Mouse (Mus musculus) layer of hippocampus, adult 9-10 months (tissue): Measurements from ENCODE around the gene Sh2d4b.

Source experiments
- DNase-seq: peaks from one replicate; pipeline ENCODE4 v3.0.0; 2022; ENCODE audit warnings: low spot score

Sh2d4b gene

GRCm38 (mm10) chr14:40893196-40893595 lies at the start of gene Sh2d4b:
TSS of gene Sh2d4b (minus strand) at chr14:40893266.
- DNase-seq = no peak

GRCm38 (mm10) chr14:40942429-40942828 lies 49.4 kb upstream of the Sh2d4b start:
- DNase-seq = no peak

- DNase-seq = no peak
These were observed 45.4 kb upstream of the Sh2d4b start for GRCm38 (mm10) chr14:40938380-40938987.

GRCm38 (mm10) chr14:40937052-40937451 lies 44.0 kb upstream of the Sh2d4b start:
- DNase-seq = no peak

GRCm38 (mm10) chr14:40935481-40935880 lies 42.4 kb upstream of the Sh2d4b start:
- DNase-seq = no peak

GRCm38 (mm10) chr14:40935054-40935453 lies 42.0 kb upstream of the Sh2d4b start:
- no peak for DNase-seq

- DNase-seq = no peak
These were observed 40.3 kb upstream of the Sh2d4b start for GRCm38 (mm10) chr14:40933328-40933727.

GRCm38 (mm10) chr14:40932225-40932624 lies 39.2 kb upstream of the Sh2d4b start:
- no peak for DNase-seq

- DNase-seq = no peak
These were observed 38.2 kb upstream of the Sh2d4b start for GRCm38 (mm10) chr14:40931115-40931829.

GRCm38 (mm10) chr14:40929943-40930342 lies 36.9 kb upstream of the Sh2d4b start:
- DNase-seq = no peak

GRCm38 (mm10) chr14:40928897-40929296 lies 35.8 kb upstream of the Sh2d4b start:
- DNase-seq = no peak

GRCm38 (mm10) chr14:40927041-40927440 lies 34.0 kb upstream of the Sh2d4b start:
- DNase-seq = no peak

GRCm38 (mm10) chr14:40924378-40925113 lies 31.5 kb upstream of the Sh2d4b start:
- no peak for DNase-seq

- no peak for DNase-seq
These were observed 28.2 kb upstream of the Sh2d4b start for GRCm38 (mm10) chr14:40921241-40921640.

- DNase-seq = no peak
These were observed 26.5 kb upstream of the Sh2d4b start for GRCm38 (mm10) chr14:40919521-40919920.

- DNase-seq = no peak
These were observed 25.4 kb upstream of the Sh2d4b start for GRCm38 (mm10) chr14:40918477-40918876.

- peak; percentile 92 for DNase-seq
These were observed 24.6 kb upstream of the Sh2d4b start for GRCm38 (mm10) chr14:40917632-40918031.

GRCm38 (mm10) chr14:40916667-40917066 lies 23.6 kb upstream of the Sh2d4b start:
- DNase-seq = no peak

GRCm38 (mm10) chr14:40915838-40916237 lies 22.8 kb upstream of the Sh2d4b start:
- no peak for DNase-seq

- DNase-seq = no peak
These were observed 21.6 kb upstream of the Sh2d4b start for GRCm38 (mm10) chr14:40914701-40915100.

GRCm38 (mm10) chr14:40913709-40914108 lies 20.6 kb upstream of the Sh2d4b start:
- DNase-seq = no peak

GRCm38 (mm10) chr14:40911529-40911928 lies 18.5 kb upstream of the Sh2d4b start:
- no peak for DNase-seq

- DNase-seq = no peak
These were observed 15.7 kb upstream of the Sh2d4b start for GRCm38 (mm10) chr14:40908763-40909162.
